In genomic region chr3:52858259-52858658, GRCm38 (mm10) we compare ENCODE assay signal across 21 mouse cellular contexts.
DNase-seq lines count a peak whose midpoint lies in the region; TF ChIP-seq lines count a peak whose summit lies in the region.
"Had no signal": no experiment of that assay in that cellular context is flagged by ENCODE, and none has a peak within 500 bp of the region (broad histone marks: within the 10 kb centered on the region; RNA-seq: fewer than 3 reads in every experiment).

No protein-coding gene starts in this region.

- H3K4me3 ChIP-seq in testis, adult 2 months (ENCODE audit: control insufficient read depth, low read depth, low read length), result no peak overlapping the region
- H3K4me3 ChIP-seq: embryonic facial prominence, embryonic 10.5 days; embryonic facial prominence, embryonic 12.5 days; forebrain, embryonic 13.5 days; forebrain, embryonic 15.5 days had no signal

- H3K27me3 ChIP-seq in testis, adult 2 months (ENCODE audit: control insufficient read depth, insufficient read depth, low read length), result no peaks in the 10 kb centered on the region
- H3K27me3 ChIP-seq: CH12.LX; embryonic facial prominence, embryonic 12.5 days; forebrain, embryonic 13.5 days; forebrain, embryonic 15.5 days had no signal

- TF ChIP-seq CTCF in testis, adult 2 months (IDR thresholded peaks at IDR 0.05; ENCODE audit: control insufficient read depth, insufficient read depth, insufficient replicate concordance, low read depth, low read length), result no peak

- H3K36me3 ChIP-seq in testis, adult 2 months (ENCODE audit: control insufficient read depth, insufficient read depth, low read length), result no peaks in the 10 kb centered on the region
- H3K36me3 ChIP-seq: embryonic facial prominence, embryonic 10.5 days; embryonic facial prominence, embryonic 12.5 days; forebrain, embryonic 15.5 days; G1E had no signal

- TF ChIP-seq POLR2A in testis, adult 2 months (IDR thresholded peaks at IDR 0.05; ENCODE audit: control insufficient read depth, low read depth, low read length), result no peak

- peak; percentile 14 to 80 for DNase-seq in adrenal gland, adult (ENCODE audit: inconsistent age in 2 of 2, low spot score in 1 of 2)
- DNase-seq in adrenal gland, postnatal 25 days, result no peak
- peak; percentile 30 for DNase-seq in adrenal gland, adult 8-10 months
- DNase-seq in adrenal gland, postnatal 10 days, result no peak
- DNase-seq in ovary, adult 18-20 months (ENCODE audit: low spot score), result peak; percentile 74
- DNase-seq in ovary, postnatal 14 days (ENCODE audit: low spot score), result no peak
- DNase-seq in testis, postnatal 10 days (ENCODE audit: low spot score), result no peak
- DNase-seq: B cell, adult 2 months; cerebellum, adult 11-12 months; cerebellum, adult 2 months; cerebellum, adult 9-10 months; cerebellum, postnatal 10 days; cerebellum, postnatal 25 days; forebrain, postnatal 0 days had no signal

- peak overlapping the region; percentile 76 for H3K27ac ChIP-seq in testis, adult 2 months (ENCODE audit: control insufficient read depth, insufficient read depth, low read depth, low read length)
- H3K27ac ChIP-seq: embryonic facial prominence, embryonic 10.5 days; embryonic facial prominence, embryonic 12.5 days; forebrain, embryonic 13.5 days; forebrain, embryonic 15.5 days had no signal

- H3K4me1 ChIP-seq in testis, adult 2 months (ENCODE audit: control insufficient read depth, insufficient read depth, low read length), result no peaks in the 10 kb centered on the region
- H3K4me1 ChIP-seq: embryonic facial prominence, embryonic 12.5 days; forebrain, embryonic 13.5 days; forebrain, embryonic 15.5 days had no signal

Comparison
In these comparisons a context has a peak if more than half of its experiments do, and no peak if none do; other contexts are left out.
1. DNase-seq: peak in adrenal gland, adult (2 of 2), adrenal gland, adult 8-10 months (single experiment) and ovary, adult 18-20 months (single experiment); none in adrenal gland, postnatal 25 days (single experiment), adrenal gland, postnatal 10 days (single experiment), ovary, postnatal 14 days (single experiment) and testis, postnatal 10 days (single experiment).